Mouse (Mus musculus) ES-E14 (cell line): ENCODE results near the gene Best1.

Experiments used
- CHD2 ChIP-seq: IDR thresholded peaks from 2 replicates; pipeline ENCODE4 v1.6.1; 2014; ENCODE audit warnings: mild to moderate bottlenecking, low read depth, low read length, inconsistent platforms
- MAFK ChIP-seq: IDR thresholded peaks from 2 replicates; pipeline ENCODE4 v1.6.1; 2014; ENCODE audit warnings: mild to moderate bottlenecking, low read depth, low read length, inconsistent platforms; ENCODE audit not compliant: insufficient read depth

DNA sequence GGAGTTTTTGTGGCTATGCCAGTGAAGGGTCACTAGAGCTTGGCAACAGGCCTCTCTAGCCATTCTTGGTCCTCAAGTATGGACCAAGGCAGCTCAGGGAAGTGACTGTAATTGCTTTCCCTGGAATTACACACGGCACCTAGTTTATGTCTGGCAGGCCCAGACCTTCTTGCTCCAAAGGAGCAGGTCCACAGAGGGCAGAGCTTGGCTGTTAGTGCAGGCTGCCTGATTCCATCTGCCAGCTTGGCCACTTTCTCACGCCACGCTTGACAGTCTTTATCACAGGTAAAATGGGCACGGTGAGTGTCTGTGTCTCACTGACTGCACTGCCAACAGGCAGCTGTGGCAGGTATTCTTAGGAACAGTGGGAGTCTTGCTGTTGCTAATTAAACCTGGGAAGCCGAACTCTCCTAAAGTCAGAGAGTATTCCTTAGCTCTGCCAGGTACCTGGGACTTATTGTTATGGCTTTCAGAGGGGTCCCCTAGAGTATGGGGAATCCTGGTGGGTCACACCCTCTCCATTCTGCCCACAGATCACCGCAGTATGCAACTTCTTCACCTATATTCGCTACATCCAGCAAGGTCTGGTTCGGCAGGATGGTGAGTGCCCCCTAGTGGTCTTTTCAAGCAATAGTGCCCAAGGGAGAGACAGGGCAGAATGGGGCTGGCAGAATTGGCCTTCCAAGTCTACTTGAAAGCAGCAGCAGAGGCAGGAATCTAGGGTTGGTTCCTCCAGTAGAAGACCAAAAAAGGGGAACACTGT is 32.0 kb upstream of the Best1 start:
- TF ChIP-seq CHD2 (no peak), MAFK (no peak)
